Mouse (Mus musculus): ENCODE measurements at regions not wholly inside any gene's neighbourhood (a gene's known extent, or its start where the extent isn't known, plus 50 kb on each side); places are given as distances from the start of the nearest gene placed in this dataset.

DNA sequence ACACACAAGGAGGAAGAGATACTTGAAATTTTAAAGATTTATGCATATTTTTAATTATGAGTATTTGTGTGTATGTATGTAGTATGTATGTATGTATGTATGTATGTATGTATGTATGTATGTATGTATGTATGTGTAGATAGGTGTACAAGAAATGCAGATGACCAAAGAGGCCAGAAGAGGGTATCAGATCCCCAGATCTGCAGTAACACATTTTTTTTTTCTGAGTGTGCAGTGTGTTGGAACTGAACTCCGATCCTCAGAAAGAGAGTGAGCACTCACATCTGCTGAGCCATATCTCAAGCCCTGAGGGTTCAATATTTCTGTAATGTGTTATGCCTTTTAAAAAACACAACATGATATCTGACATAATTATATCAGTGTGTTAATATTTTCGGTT, 138.0 kb upstream of the Klf6 start:
- Histone ChIP-seq H3K9ac (ENCODE audit: control insufficient read depth, low read depth, low read length, poor library complexity, severe bottlenecking) (no peak overlapping the region), H3K4me3 (ENCODE audit: control insufficient read depth in 1 of 2, insufficient read depth in 1 of 2, low read depth in 2 of 2, low read length in 2 of 2) (no peak overlapping the region)
- no peak for TF ChIP-seq POLR2AphosphoS2 (IDR thresholded peaks at IDR 0.05; ENCODE audit: low read length)
- TF ChIP-seq POLR2AphosphoS5 (IDR thresholded peaks at IDR 0.05; ENCODE audit: borderline replicate concordance, low read depth, low read length), result no peak
- TF ChIP-seq CHD1 (IDR thresholded peaks at IDR 0.05; ENCODE audit: low read depth, low read length), result no peak

DNA sequence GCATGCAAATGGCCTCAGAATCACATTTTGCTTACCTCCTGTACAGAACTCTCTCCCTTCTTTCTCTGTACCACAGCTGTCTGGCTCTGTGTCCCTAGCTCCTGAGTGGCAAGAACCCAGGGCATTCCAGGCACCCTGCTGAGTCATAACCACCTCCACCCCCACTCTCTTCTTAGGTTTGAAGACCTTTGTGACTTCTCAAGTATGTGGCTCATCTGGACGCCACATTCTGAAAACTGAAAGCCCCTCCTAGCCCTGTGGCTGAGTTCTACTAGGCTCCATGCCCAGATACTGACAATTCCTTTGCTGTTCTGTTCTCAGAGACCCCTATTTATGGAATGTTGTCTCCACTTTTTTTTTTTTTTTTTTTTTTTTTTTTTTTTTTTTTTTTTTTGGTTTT, 136.9 kb upstream of the Klf6 start:
- H3K9me3 ChIP-seq (replicated peaks; ENCODE audit: insufficient read depth, low read length), result no peaks in the 10 kb centered on the region
- TF ChIP-seq TBP (IDR thresholded peaks at IDR 0.05; ENCODE audit: low read depth, low read length), result no peak
- TF ChIP-seq POLR2AphosphoS5 (IDR thresholded peaks at IDR 0.05; ENCODE audit: borderline replicate concordance, low read depth, low read length), result no peak
- no peak for TF ChIP-seq EP300 (IDR thresholded peaks at IDR 0.05; ENCODE audit: low read depth in 1 of 2, low read length in 2 of 2)
- no peak for TF ChIP-seq SMC3 (IDR thresholded peaks at IDR 0.05; ENCODE audit: low read depth, low read length)
- no peak for TF ChIP-seq ZMIZ1 (IDR thresholded peaks at IDR 0.05; ENCODE audit: low read depth, low read length)
- TF ChIP-seq ZC3H11A (IDR thresholded peaks at IDR 0.05; ENCODE audit: low read depth, low read length), result no peak
- TF ChIP-seq ZNF384 (IDR thresholded peaks at IDR 0.05; ENCODE audit: low read depth, low read length), result no peak
- no peak for TF ChIP-seq MYC (IDR thresholded peaks at IDR 0.05; ENCODE audit: low read depth, low read length)

More for the DNA sequence above, 138.0 kb upstream of the Klf6 start:
- no peaks in the 10 kb centered on the region for H3K36me3 ChIP-seq (ENCODE audit: control insufficient read depth in 1 of 2, insufficient read depth in 2 of 2, low read length in 2 of 2)
- H3K79me2 ChIP-seq (ENCODE audit: control insufficient read depth, insufficient read depth, low read length, poor library complexity), result no peaks in the 10 kb centered on the region
- no peaks in the 10 kb centered on the region for H3K4me1 ChIP-seq (ENCODE audit: control insufficient read depth in 1 of 2, insufficient read depth in 2 of 2, low read length in 2 of 2)
- H3K27ac ChIP-seq (ENCODE audit: control insufficient read depth, low read depth, low read length), result no peak overlapping the region
- no peak for DNase-seq (ENCODE audit: low read depth, low spot score)
- no peaks in the 10 kb centered on the region for H3K9me3 ChIP-seq (replicated peaks; ENCODE audit: insufficient read depth, low read length)
- no peaks in the 10 kb centered on the region; a peak in 1 of 4 replicates for H3K27me3 ChIP-seq (ENCODE audit: control insufficient read depth in 1 of 2, insufficient read depth in 2 of 2, low read length in 2 of 2)

GRCm38 (mm10) chr13:5725984-5726383, 135.3 kb upstream of the Klf6 start:
- Histone ChIP-seq H3K9ac (ENCODE audit: control insufficient read depth, low read depth, low read length, poor library complexity, severe bottlenecking) (no peak overlapping the region), H3K27me3 (ENCODE audit: control insufficient read depth in 1 of 2, insufficient read depth in 2 of 2, low read length in 2 of 2) (no peaks in the 10 kb centered on the region; a peak in 1 of 4 replicates), H3K27ac (ENCODE audit: control insufficient read depth, low read depth, low read length) (no peak overlapping the region), H3K79me2 (ENCODE audit: control insufficient read depth, insufficient read depth, low read length, poor library complexity) (no peaks in the 10 kb centered on the region), H3K4me3 (ENCODE audit: control insufficient read depth in 1 of 2, insufficient read depth in 1 of 2, low read depth in 2 of 2, low read length in 2 of 2) (no peak overlapping the region), H3K9me3 (replicated peaks; ENCODE audit: insufficient read depth, low read length) (no peaks in the 10 kb centered on the region), H3K36me3 (ENCODE audit: control insufficient read depth in 1 of 2, insufficient read depth in 2 of 2, low read length in 2 of 2) (no peaks in the 10 kb centered on the region), H3K4me1 (ENCODE audit: control insufficient read depth in 1 of 2, insufficient read depth in 2 of 2, low read length in 2 of 2) (no peaks in the 10 kb centered on the region)
- no peak for TF ChIP-seq ELF1 (IDR thresholded peaks at IDR 0.05; ENCODE audit: low read depth, low read length)
- TF ChIP-seq SIN3A (IDR thresholded peaks at IDR 0.05; ENCODE audit: low read length), result no peak
- no peak for TF ChIP-seq TBP (IDR thresholded peaks at IDR 0.05; ENCODE audit: low read depth, low read length)
- no peak for TF ChIP-seq POLR2A (IDR thresholded peaks at IDR 0.05; ENCODE audit: control insufficient read depth in 1 of 2, insufficient read depth in 1 of 2, low read depth in 1 of 2, low read length in 2 of 2, poor library complexity in 1 of 2)
- TF ChIP-seq EP300 (IDR thresholded peaks at IDR 0.05; ENCODE audit: low read depth in 1 of 2, low read length in 2 of 2), result no peak
- TF ChIP-seq SMC3 (IDR thresholded peaks at IDR 0.05; ENCODE audit: low read depth, low read length), result no peak
- no peak for TF ChIP-seq MYB (IDR thresholded peaks at IDR 0.05; ENCODE audit: low read depth, low read length)
- no peak for TF ChIP-seq NELFE (IDR thresholded peaks at IDR 0.05; ENCODE audit: low read depth, low read length)
- no peak for TF ChIP-seq E2F4 (IDR thresholded peaks at IDR 0.05; ENCODE audit: borderline replicate concordance, low read depth, low read length)
- TF ChIP-seq JUND (IDR thresholded peaks at IDR 0.05; ENCODE audit: low read depth, low read length), result no peak
- no peak for TF ChIP-seq ZC3H11A (IDR thresholded peaks at IDR 0.05; ENCODE audit: low read depth, low read length)
- no peak for TF ChIP-seq CHD1 (IDR thresholded peaks at IDR 0.05; ENCODE audit: low read depth, low read length)
- no peak for TF ChIP-seq POLR2AphosphoS2 (IDR thresholded peaks at IDR 0.05; ENCODE audit: low read length)
- TF ChIP-seq MAFK (IDR thresholded peaks at IDR 0.05; ENCODE audit: borderline replicate concordance, low read depth, low read length), result no peak
- TF ChIP-seq TAL1 (IDR thresholded peaks at IDR 0.05; ENCODE audit: low read length), result no peak
- TF ChIP-seq GATA1 (IDR thresholded peaks at IDR 0.05; ENCODE audit: low read depth, low read length), result no peak
- TF ChIP-seq BHLHE40 (IDR thresholded peaks at IDR 0.05; ENCODE audit: borderline replicate concordance, low read depth, low read length), result no peak
- TF ChIP-seq KAT2A (conservative IDR thresholded peaks at IDR 0.05; ENCODE audit: low read depth, low read length), result no peak
- no peak for TF ChIP-seq MYC (IDR thresholded peaks at IDR 0.05; ENCODE audit: low read depth, low read length)
- no peak for TF ChIP-seq USF2 (IDR thresholded peaks at IDR 0.05; ENCODE audit: borderline replicate concordance in 1 of 2, insufficient read depth in 1 of 2, low read depth in 1 of 2, low read length in 2 of 2)
- peak; percentile 31 for DNase-seq (ENCODE audit: low read depth, low spot score)

More for the DNA sequence above, 136.9 kb upstream of the Klf6 start:
- no peak for DNase-seq (ENCODE audit: low read depth, low spot score)
- no peaks in the 10 kb centered on the region for H3K79me2 ChIP-seq (ENCODE audit: control insufficient read depth, insufficient read depth, low read length, poor library complexity)
- no peaks in the 10 kb centered on the region for H3K4me1 ChIP-seq (ENCODE audit: control insufficient read depth in 1 of 2, insufficient read depth in 2 of 2, low read length in 2 of 2)
- no peak overlapping the region for H3K9ac ChIP-seq (ENCODE audit: control insufficient read depth, low read depth, low read length, poor library complexity, severe bottlenecking)
- no peak overlapping the region for H3K27ac ChIP-seq (ENCODE audit: control insufficient read depth, low read depth, low read length)
- H3K27me3 ChIP-seq (ENCODE audit: control insufficient read depth in 1 of 2, insufficient read depth in 2 of 2, low read length in 2 of 2), result no peaks in the 10 kb centered on the region; a peak in 1 of 4 replicates
- H3K4me3 ChIP-seq (ENCODE audit: control insufficient read depth in 1 of 2, insufficient read depth in 1 of 2, low read depth in 2 of 2, low read length in 2 of 2), result no peak overlapping the region
- H3K36me3 ChIP-seq (ENCODE audit: control insufficient read depth in 1 of 2, insufficient read depth in 2 of 2, low read length in 2 of 2), result no peaks in the 10 kb centered on the region

All from MEL (cell line).